Mouse (Mus musculus) retina, postnatal 1 day (tissue): ENCODE measurements at regions not wholly inside any gene's neighbourhood (a gene's known extent, or its start where the extent isn't known, plus 50 kb on each side); places are given as distances from the start of the nearest gene placed in this dataset.

Source experiments
- DNase-seq: peaks from one replicate; pipeline ENCODE4 v3.0.0-alpha.2; 2012

GRCm38 (mm10) chr13:97847561-97847960 is 87.1 kb upstream of the Gm10260 start:
- no peak for DNase-seq

- DNase-seq, result no peak
Measured at GRCm38 (mm10) chr13:97845148-97845547, 84.7 kb upstream of the Gm10260 start.

- no peak for DNase-seq
Measured at GRCm38 (mm10) chr13:97842801-97843200, 82.4 kb upstream of the Gm10260 start.

GRCm38 (mm10) chr13:97841503-97841902 is 81.1 kb upstream of the Gm10260 start:
- no peak for DNase-seq

GRCm38 (mm10) chr13:97839617-97840308 is 79.3 kb upstream of the Gm10260 start:
- DNase-seq, result peak; percentile 63

GRCm38 (mm10) chr13:97837443-97838000 is 77.1 kb upstream of the Gm10260 start:
- DNase-seq, result no peak

- DNase-seq, result no peak
Measured at GRCm38 (mm10) chr13:97832448-97832847, 72.0 kb upstream of the Gm10260 start.

- no peak for DNase-seq
Measured at GRCm38 (mm10) chr13:97831839-97832238, 71.4 kb upstream of the Gm10260 start.

- DNase-seq, result peak; percentile 56
Measured at GRCm38 (mm10) chr13:97829558-97829957, 69.1 kb upstream of the Gm10260 start.

- DNase-seq, result peak; percentile 95
Measured at GRCm38 (mm10) chr13:97825801-97826576, 65.6 kb upstream of the Gm10260 start.

- no peak for DNase-seq
Measured at GRCm38 (mm10) chr13:97825361-97825760, 64.9 kb upstream of the Gm10260 start.

GRCm38 (mm10) chr13:97824071-97824716 is 63.8 kb upstream of the Gm10260 start:
- peak; percentile 88 for DNase-seq

- DNase-seq, result no peak
Measured at GRCm38 (mm10) chr13:97821630-97822029, 61.2 kb upstream of the Gm10260 start.

- no peak for DNase-seq
Measured at GRCm38 (mm10) chr13:97821011-97821410, 60.6 kb upstream of the Gm10260 start.

- no peak for DNase-seq
Measured at GRCm38 (mm10) chr13:97820401-97820800, 60.0 kb upstream of the Gm10260 start.

- DNase-seq, result no peak
Measured at GRCm38 (mm10) chr13:97819036-97819435, 58.6 kb upstream of the Gm10260 start.

- no peak for DNase-seq
Measured at GRCm38 (mm10) chr13:97816923-97817322, 56.5 kb upstream of the Gm10260 start.
